Mouse (Mus musculus) forebrain, embryonic 10.5 days (tissue): ENCODE data around the gene Ppp2r3a. TPM values are rescaled to one million over a fixed set of nuclear protein-coding genes. Genes with fewer than 3 reads are reported as not detected.

ENCODE experiments used
- DNase-seq: peaks from one replicate; pipeline ENCODE4 v3.0.0-alpha.2; 2017; ENCODE audit warnings: low spot score; ENCODE audit errors: extremely low spot score
- H3K27ac ChIP-seq: fragments of 300-500 bp; sonication (generic); 2 replicates; pipeline ENCODE4 v1.5.1; 2016; ENCODE audit warnings: mild to moderate bottlenecking
- H3K27me3 ChIP-seq: fragments of 300-500 bp; sonication (generic); 2 replicates; pipeline ENCODE4 v1.6.1; 2016; ENCODE audit warnings: mild to moderate bottlenecking; ENCODE audit not compliant: poor library complexity, severe bottlenecking
- H3K36me3 ChIP-seq: fragments of 300-500 bp; sonication (generic); replicated peaks from 2 replicates; pipeline ENCODE4 v1.6.1; 2016; ENCODE audit warnings: mild to moderate bottlenecking, moderate library complexity
- H3K4me1 ChIP-seq: fragments of 300-500 bp; sonication (generic); 2 replicates; pipeline ENCODE4 v1.6.1; 2016
- H3K4me3 ChIP-seq: fragments of 300-500 bp; sonication (generic); 2 replicates; pipeline ENCODE4 v1.5.1; 2016; ENCODE audit warnings: mild to moderate bottlenecking, moderate library complexity
- H3K9me3 ChIP-seq: fragments of 300-500 bp; sonication (generic); 2 replicates; pipeline ENCODE4 v1.6.1; 2016; ENCODE audit warnings: mild to moderate bottlenecking, moderate library complexity
- WGBS: fragments of 180-500 bp; shearing (Covaris S2); methylation state at CpG from one replicate; pipeline ENCODE4 v1.1.7; 2016; 5-methylcytosine and 5-hydroxymethylcytosine counted together
- polyA plus RNA-seq: library from polyadenylated mRNA; unstranded; fragments of >200 nt; fragmentation: Nextera tagmentation; extraction: Ambion mirVana; gene quantifications from 2 replicates; pipeline ENCODE4 v1.2.1, GENCODE M21; 2016

Gene Ppp2r3a
- polyA plus RNA-seq, 1 experiment from 2014 or later = 8.7 TPM

DNA sequence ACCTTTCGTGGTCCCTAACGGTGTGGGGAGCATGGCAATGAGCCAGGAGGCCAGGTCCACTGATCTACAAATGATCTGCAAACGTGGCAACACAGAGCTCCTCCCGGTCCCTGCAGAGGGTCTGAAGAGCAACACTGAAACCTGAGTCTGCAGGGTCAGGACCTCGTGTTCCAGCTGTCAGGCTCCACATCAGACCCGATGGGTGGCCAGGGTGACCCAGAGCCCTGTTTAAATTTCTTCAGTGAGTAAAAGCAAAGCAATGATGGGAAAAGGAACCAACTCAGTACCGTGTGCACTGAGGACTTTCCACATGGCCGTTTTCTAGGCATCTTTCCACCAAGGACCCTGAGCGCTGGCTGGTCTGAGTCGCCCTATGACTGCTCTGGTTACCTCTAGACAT, 28.6 kb upstream of the Ppp2r3a start:
- no peak overlapping the region for H3K4me3 ChIP-seq
- no peak overlapping the region for H3K27ac ChIP-seq
- WGBS = 75% methylated on average over 10 of the region's 10 CpGs
- no peaks in the 10 kb centered on the region for H3K27me3 ChIP-seq
- no peaks in the 10 kb centered on the region for H3K9me3 ChIP-seq
- H3K36me3 ChIP-seq = no peaks in the 10 kb centered on the region
- no peaks in the 10 kb centered on the region for H3K4me1 ChIP-seq
- DNase-seq = no peak

DNA sequence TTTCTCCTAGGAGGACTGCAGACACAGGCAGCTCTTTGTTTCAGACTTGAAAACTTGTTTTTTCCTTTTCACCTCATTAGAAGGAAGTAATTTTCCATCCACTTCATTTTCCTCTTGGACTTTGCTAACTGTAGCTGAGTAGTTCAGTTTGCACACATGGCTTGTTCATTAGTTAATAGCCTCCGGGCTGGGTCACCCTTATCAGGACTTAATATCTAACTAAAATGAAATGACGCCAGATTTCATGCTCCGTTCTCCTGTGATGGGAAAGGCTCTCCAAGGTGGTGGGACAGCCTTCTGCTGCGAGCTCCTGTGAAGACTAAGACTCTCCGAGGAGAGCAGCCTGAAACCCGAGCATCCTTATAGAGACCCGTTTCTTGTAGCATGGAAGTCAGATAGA, 21.1 kb upstream of the Ppp2r3a start:
- H3K36me3 ChIP-seq = no peaks in the 10 kb centered on the region
- no peaks in the 10 kb centered on the region for H3K9me3 ChIP-seq
- WGBS = 90% methylated on average over 7 of the region's 7 CpGs
- no peak overlapping the region for H3K27ac ChIP-seq
- no peak overlapping the region for H3K4me3 ChIP-seq
- DNase-seq = no peak
- peaks cover 7% of the 10 kb centered on the region; the same call in 1 of the 2 replicates for H3K4me1 ChIP-seq
- no peaks in the 10 kb centered on the region for H3K27me3 ChIP-seq

DNA sequence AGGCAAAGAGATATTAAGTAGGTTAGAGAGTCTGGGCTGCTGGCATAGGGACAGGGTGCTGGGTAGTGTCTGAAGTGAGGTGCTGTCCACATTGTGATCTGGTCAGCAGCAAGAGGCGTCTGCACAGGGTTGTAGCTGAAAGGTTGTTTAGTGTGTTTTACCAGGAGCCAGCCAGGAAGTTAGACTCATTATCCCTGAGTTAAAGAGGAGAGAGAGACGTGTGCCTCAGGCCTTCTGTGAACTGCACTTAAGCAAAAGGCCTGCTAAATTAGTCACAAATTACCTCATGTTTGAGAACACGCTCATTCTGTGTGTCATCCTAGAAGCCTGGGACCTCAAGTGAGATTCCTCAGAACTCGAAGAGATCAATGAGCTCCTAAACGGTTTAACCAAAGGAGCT, 18.4 kb upstream of the Ppp2r3a start:
- H3K4me3 ChIP-seq = no peak overlapping the region
- no peaks in the 10 kb centered on the region for H3K27me3 ChIP-seq
- H3K27ac ChIP-seq = no peak overlapping the region
- WGBS = 53% methylated on average over 5 of the region's 5 CpGs
- no peaks in the 10 kb centered on the region for H3K36me3 ChIP-seq
- H3K9me3 ChIP-seq = no peaks in the 10 kb centered on the region
- DNase-seq = no peak
- peaks cover 12% of the 10 kb centered on the region; the same call in 1 of the 2 replicates for H3K4me1 ChIP-seq

DNA sequence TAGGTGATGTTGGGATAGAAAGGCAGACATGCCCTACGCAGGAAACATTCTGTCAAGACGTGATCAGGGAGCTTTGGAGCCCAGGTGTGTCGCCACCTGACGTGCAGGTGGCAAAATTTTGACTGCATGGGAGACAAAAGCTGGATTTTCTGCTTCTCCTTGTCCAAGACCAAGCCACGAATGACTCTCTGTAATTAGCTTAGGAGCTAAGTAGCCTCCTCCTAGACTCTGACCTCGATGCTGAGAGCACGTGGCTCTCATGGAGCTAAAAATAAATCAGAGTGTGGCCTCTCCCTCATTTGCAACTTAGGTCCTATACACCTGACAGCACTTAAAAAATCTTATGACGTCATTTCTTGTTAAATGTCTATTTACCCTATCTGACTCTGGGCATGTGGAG, 14.4 kb upstream of the Ppp2r3a start:
- Histone ChIP-seq H3K9me3 (no peaks in the 10 kb centered on the region), H3K4me1 (peaks cover 19% of the 10 kb centered on the region), H3K27ac (no peak overlapping the region), H3K36me3 (no peaks in the 10 kb centered on the region), H3K4me3 (no peak overlapping the region), H3K27me3 (no peaks in the 10 kb centered on the region)
- 79% methylated on average over 8 of the region's 8 CpGs for WGBS
- no peak for DNase-seq

DNA sequence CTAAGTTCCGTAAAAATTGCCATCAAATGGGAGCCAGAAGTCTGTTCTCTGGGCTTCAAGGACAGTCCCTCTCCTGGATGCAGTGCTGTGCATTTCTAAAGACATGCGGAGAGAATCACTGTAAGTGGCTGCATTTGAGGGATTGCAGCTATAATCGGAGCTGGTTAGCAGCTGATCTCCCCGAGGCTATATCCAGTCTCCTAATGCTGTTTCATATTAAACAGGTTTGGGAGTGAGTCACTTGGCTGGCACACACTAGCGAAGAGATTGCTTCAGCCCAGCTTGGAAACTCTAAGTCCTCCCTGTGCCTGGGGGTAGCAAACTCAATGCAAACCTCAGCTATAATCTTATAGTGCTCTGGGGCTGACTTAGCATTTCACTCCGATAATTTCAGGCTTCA, 14.0 kb upstream of the Ppp2r3a start:
- H3K4me3 ChIP-seq = no peak overlapping the region
- WGBS = 66% methylated on average over 6 of the region's 6 CpGs
- no peak for DNase-seq
- no peaks in the 10 kb centered on the region for H3K36me3 ChIP-seq
- no peak overlapping the region for H3K27ac ChIP-seq
- H3K9me3 ChIP-seq = no peaks in the 10 kb centered on the region
- H3K27me3 ChIP-seq = no peaks in the 10 kb centered on the region
- peaks cover 19% of the 10 kb centered on the region for H3K4me1 ChIP-seq

DNA sequence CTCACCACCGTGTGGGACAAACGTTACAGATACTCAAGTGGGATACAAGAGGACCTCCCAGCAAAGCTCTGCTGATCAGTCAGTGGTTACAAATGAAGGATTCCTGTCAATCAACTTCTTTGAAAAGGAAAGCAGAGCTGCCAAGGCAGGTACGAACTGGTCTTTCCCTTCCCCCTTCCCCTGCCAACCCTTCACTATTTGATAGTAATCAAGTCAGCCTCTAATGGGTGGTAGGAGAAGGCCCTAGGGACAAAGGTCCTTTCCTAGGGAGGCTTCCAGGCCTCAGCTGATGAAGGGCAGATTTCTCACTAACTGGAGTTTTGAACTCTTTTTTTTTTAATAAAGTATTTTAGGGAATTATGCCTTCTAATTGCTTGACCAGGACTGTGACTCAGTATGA, 11.2 kb upstream of the Ppp2r3a start:
- H3K4me3 ChIP-seq = no peak overlapping the region
- no peaks in the 10 kb centered on the region for H3K9me3 ChIP-seq
- H3K4me1 ChIP-seq = peaks cover 12% of the 10 kb centered on the region
- H3K27me3 ChIP-seq = no peaks in the 10 kb centered on the region
- 92% methylated on average over 3 of the region's 3 CpGs for WGBS
- no peaks in the 10 kb centered on the region for H3K36me3 ChIP-seq
- DNase-seq = no peak
- H3K27ac ChIP-seq = no peak overlapping the region

DNA sequence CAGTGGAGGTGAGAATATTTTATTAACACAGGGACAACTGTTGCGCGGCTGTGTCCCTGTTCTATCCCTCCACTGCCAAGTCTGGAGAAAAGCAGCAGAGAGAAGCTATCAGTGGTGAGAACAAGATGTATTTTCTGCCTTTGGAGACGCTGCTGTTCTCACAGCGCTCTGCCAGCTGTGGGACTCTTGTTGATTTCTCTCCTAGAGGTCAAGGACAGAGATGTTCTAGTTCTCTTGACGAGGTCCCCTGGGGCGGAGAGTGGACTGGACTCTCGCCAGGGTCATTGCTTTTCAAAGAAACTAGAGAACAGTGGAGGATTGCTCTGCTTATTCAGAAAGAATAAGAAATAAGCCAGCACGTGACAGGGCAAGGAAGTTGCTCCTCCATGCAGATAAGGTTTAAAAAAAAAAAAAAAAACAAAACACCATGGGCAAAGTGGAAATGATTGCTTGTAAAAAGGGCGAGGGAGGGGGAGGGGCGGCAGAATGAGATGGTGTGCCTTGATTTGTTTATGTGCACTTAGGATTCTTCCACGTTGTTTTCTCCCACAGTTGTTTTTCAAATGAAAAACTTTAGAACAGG, 10.5 kb upstream of the Ppp2r3a start:
- no peak overlapping the region for H3K27ac ChIP-seq
- no peaks in the 10 kb centered on the region for H3K9me3 ChIP-seq
- WGBS = 77% methylated on average over 11 of the region's 11 CpGs
- H3K27me3 ChIP-seq = no peaks in the 10 kb centered on the region
- no peak overlapping the region for H3K4me3 ChIP-seq
- H3K36me3 ChIP-seq = no peaks in the 10 kb centered on the region
- no peak for DNase-seq
- peaks cover 12% of the 10 kb centered on the region for H3K4me1 ChIP-seq

DNA sequence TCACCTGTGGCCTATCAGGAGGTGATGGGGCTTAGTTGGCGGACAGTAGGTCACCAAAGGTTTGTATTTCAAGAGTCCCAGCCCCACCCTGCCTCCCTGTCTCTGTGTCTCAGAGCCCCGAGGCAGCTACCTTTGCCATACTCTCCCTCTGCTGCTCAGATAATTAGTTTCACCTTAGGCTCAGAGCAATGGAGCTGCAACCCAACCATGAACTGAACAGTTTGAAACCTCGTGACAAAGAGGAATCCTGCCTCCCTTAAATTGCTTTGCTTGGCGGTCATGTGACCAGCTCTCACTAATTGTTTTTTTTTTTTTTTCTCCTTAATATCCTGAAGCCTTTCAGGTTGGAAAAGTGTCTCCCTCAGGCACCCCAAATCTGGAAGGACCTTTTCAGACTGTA, 9.8 kb upstream of the Ppp2r3a start:
- 62% methylated on average over 4 of the region's 4 CpGs for WGBS

DNA sequence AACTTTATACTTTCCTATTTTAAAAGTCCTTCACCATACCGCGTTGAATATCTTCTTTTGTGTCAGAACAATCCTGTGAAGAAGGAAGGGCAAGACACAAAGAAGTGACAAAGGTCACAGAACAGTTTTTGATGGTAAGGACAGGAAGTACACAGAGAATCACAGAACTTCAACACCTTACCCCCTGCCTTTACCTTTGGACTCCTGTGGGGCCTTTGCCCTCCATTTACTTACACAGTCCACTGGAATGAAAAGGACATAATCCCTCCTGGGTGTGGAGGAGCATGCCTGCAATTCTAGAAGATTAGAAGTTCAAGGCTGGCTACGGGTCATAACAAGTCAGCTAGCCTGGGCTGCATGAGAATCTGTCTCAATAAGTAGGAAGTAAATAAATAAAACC, 1.5 kb upstream of the Ppp2r3a start:
- no peak overlapping the region for H3K27ac ChIP-seq
- WGBS = 74% methylated on average over 3 of the region's 3 CpGs

More for the DNA sequence above, 9.8 kb upstream of the Ppp2r3a start:
- Histone ChIP-seq H3K36me3 (no peaks in the 10 kb centered on the region), H3K9me3 (no peaks in the 10 kb centered on the region), H3K27ac (no peak overlapping the region), H3K27me3 (no peaks in the 10 kb centered on the region), H3K4me3 (no peak overlapping the region), H3K4me1 (peaks cover 12% of the 10 kb centered on the region)
- no peak for DNase-seq

DNA sequence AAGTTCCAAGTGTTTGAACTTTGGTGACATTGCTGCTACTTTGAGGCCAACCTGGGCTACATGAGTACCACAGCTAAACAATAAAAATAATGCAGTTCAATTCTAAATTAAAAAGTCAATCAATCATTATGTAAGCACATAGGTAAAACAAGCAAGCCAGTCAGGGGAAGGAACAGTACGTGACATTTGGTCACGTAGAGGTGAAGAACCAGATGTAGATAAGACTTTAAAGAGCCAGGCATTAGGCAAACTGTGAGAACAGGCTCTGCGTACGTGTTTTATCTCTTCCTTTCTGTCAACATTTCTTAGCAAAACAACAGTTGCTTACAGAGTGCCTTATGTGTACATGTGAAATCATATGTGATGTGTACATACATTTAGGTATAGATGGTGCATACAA, 946 bp upstream of the Ppp2r3a start:
- no peak for DNase-seq
- H3K27me3 ChIP-seq = no peaks in the 10 kb centered on the region
- WGBS = 71% methylated on average over 4 of the region's 4 CpGs

More for the DNA sequence above, 1.5 kb upstream of the Ppp2r3a start:
- Histone ChIP-seq H3K4me1 (peaks cover 24% of the 10 kb centered on the region), H3K9me3 (no peaks in the 10 kb centered on the region), H3K36me3 (no peaks in the 10 kb centered on the region), H3K27me3 (no peaks in the 10 kb centered on the region), H3K4me3 (no peak overlapping the region)
- no peak for DNase-seq

DNA sequence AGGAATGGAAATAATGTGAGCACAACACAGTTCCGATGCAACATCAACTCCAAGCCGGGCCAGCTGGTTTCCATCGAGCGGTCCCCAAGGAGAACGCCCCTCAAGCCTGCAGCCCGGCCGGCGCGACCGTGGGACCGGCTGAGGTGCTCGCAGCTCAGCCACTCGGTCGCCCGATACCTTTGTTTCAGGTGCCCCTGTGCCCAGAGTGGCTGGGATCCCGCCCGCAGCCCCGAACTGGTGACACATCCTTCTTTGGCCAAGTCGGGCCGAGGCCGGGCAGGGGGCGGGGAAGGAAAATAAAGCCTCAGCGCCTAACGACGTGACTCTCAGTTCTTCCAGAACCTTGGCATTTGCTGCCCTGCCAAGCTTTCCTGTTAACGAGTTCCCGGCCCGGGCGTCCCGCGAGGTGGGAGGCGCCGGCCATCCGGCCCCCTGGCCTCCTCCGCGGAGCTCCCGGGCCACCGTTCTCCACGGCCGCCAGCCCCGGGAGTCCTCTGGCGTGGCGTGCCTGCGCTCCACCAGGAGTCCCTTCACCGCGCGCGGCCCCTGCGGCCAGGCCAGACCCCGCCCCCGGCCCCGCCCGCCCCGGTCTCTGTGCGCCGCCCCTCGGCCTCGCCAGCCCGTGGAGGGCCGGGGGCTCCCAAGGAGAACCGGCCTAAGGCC, 483 bp downstream of the Ppp2r3a start:
- DNase-seq = peak; percentile 83
- Histone ChIP-seq H3K4me1 (peaks cover 30% of the 10 kb centered on the region), H3K4me3 (peak overlapping the region; percentile 82), H3K9me3 (no peaks in the 10 kb centered on the region), H3K27ac (peak overlapping the region; percentile 95), H3K36me3 (no peaks in the 10 kb centered on the region), H3K27me3 (no peaks in the 10 kb centered on the region)
- under 1% methylated on average over 60 of the region's 61 CpGs for WGBS

More for the DNA sequence above, 946 bp upstream of the Ppp2r3a start:
- no peak overlapping the region for H3K4me3 ChIP-seq
- H3K4me1 ChIP-seq = peaks cover 28% of the 10 kb centered on the region
- H3K27ac ChIP-seq = no peak overlapping the region
- no peaks in the 10 kb centered on the region for H3K36me3 ChIP-seq
- no peaks in the 10 kb centered on the region for H3K9me3 ChIP-seq

DNA sequence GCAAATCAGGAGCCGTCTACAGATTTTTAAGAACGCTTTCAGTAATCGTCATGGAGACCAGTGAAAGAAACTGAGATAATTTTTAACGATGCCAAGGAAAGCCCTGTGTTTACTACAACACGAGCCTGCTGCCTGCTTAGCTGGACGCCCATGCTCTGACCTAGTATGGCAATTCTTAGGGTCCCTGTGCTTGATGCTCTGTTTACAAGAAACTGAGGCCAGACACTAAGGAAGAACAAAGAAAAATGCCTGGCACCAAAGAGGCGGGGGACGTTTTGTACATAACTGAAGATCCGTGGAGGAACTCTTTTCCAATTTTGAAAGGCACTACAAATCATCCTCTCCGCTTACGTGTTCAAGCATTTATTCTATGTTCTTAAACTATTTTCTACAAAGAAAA, 1.1 kb downstream of the Ppp2r3a start:
- Histone ChIP-seq H3K36me3 (no peaks in the 10 kb centered on the region), H3K27me3 (no peaks in the 10 kb centered on the region), H3K27ac (peak overlapping the region; percentile 95), H3K4me3 (peak overlapping the region; percentile 82), H3K4me1 (peaks cover 30% of the 10 kb centered on the region), H3K9me3 (no peaks in the 10 kb centered on the region)
- DNase-seq = no peak
- WGBS = 19% methylated on average over 11 of the region's 11 CpGs

DNA sequence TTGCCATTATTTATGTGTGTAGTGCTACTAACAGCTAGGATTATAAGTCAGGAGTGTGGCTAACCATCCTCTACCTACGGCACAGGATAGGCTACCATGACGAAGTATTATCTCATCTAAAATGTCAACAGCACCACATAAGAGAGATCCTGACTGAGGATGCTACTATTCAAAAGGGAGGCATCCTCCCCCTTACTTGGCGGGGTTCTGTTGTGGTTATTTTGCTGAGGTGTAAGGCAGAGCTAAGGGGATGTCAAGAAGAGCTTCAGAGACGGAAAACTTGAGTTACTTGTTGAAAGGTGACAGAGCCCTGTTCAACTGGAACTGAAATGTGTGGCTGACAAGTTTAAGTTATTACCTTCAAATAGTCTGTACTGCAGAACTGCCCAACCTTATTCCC, 2.0 kb downstream of the Ppp2r3a start:
- Histone ChIP-seq H3K4me3 (no peak overlapping the region), H3K27ac (no peak overlapping the region), H3K36me3 (no peaks in the 10 kb centered on the region), H3K27me3 (no peaks in the 10 kb centered on the region), H3K9me3 (no peaks in the 10 kb centered on the region), H3K4me1 (peaks cover 30% of the 10 kb centered on the region)
- 87% methylated on average over 4 of the region's 4 CpGs for WGBS
- no peak for DNase-seq
